Comparison of ENCODE assay signal across 17 mouse cellular contexts in genomic region chr5:148384501-148385055, GRCm38 (mm10). TPM values are rescaled to one million over a fixed set of nuclear protein-coding genes. Genes with fewer than 3 reads are reported as not detected.
DNase-seq lines count a peak whose midpoint lies in the region; ATAC-seq and TF ChIP-seq lines count a peak whose summit lies in the region.
"Had no signal": no experiment of that assay in that cellular context is flagged by ENCODE, and none has a peak within 500 bp of the region (broad histone marks: within the 10 kb centered on the region; RNA-seq: fewer than 3 reads in every experiment).

No protein-coding gene starts in this region.

- peaks cover 14% of the 10 kb centered on the region for H3K36me3 ChIP-seq in hindbrain, embryonic 10.5 days
- H3K36me3 ChIP-seq in hindbrain, embryonic 14.5 days (replicated peaks; ENCODE audit: control insufficient read depth, insufficient read depth) = no peaks in the 10 kb centered on the region
- H3K36me3 ChIP-seq in hindbrain, postnatal 0 days (ENCODE audit: insufficient read depth, low read length) = no peaks in the 10 kb centered on the region
- H3K36me3 ChIP-seq: neural tube, embryonic 12.5 days had no signal

- no peak for TF ChIP-seq CTCF in hindbrain, postnatal 0 days (IDR thresholded peaks at IDR 0.05; ENCODE audit: low read depth)

- no peak overlapping the region for H3K9ac ChIP-seq in hindbrain, embryonic 14.5 days
- no peak overlapping the region for H3K9ac ChIP-seq in hindbrain, postnatal 0 days (replicated peaks; ENCODE audit: low read length)
- H3K9ac ChIP-seq: liver, postnatal 0 days; neural tube, embryonic 12.5 days had no signal

- no peaks in the 10 kb centered on the region for H3K27me3 ChIP-seq in hindbrain, embryonic 10.5 days (ENCODE audit: insufficient read depth, poor library complexity, severe bottlenecking)
- H3K27me3 ChIP-seq in hindbrain, embryonic 14.5 days (ENCODE audit: control insufficient read depth, insufficient read depth, low read length) = no peaks in the 10 kb centered on the region
- H3K27me3 ChIP-seq in hindbrain, postnatal 0 days (ENCODE audit: insufficient read depth, low read length) = no peaks in the 10 kb centered on the region
- H3K27me3 ChIP-seq: neural tube, embryonic 12.5 days had no signal

- H3K4me2 ChIP-seq in hindbrain, embryonic 14.5 days (replicated peaks) = no peak overlapping the region
- no peak overlapping the region for H3K4me2 ChIP-seq in hindbrain, postnatal 0 days (ENCODE audit: low read depth, low read length)
- H3K4me2 ChIP-seq: neural tube, embryonic 12.5 days had no signal

- peak overlapping the region; percentile 50 for H3K27ac ChIP-seq in hindbrain, embryonic 10.5 days
- H3K27ac ChIP-seq in hindbrain, embryonic 14.5 days = no peak overlapping the region
- peak overlapping the region; percentile 51; the same call in 1 of the 2 replicates for H3K27ac ChIP-seq in hindbrain, postnatal 0 days
- H3K27ac ChIP-seq: neural tube, embryonic 12.5 days had no signal

- no peak overlapping the region for H3K4me3 ChIP-seq in hindbrain, embryonic 10.5 days
- H3K4me3 ChIP-seq in hindbrain, embryonic 14.5 days (replicated peaks; ENCODE audit: low read length) = no peak overlapping the region
- H3K4me3 ChIP-seq in hindbrain, postnatal 0 days (ENCODE audit: low read length) = no peak overlapping the region
- H3K4me3 ChIP-seq: neural tube, embryonic 12.5 days had no signal

- DNase-seq in cerebellum, postnatal 14 days = peak; percentile 33 to 50
- DNase-seq in cerebellum, adult 11-12 months = no peak
- DNase-seq in hindbrain, embryonic 10.5 days (ENCODE audit: low spot score) = no peak
- DNase-seq in hindbrain, embryonic 14.5 days (ENCODE audit: low spot score) = no peak
- peak; percentile 19 for DNase-seq in kidney, postnatal 14 days
- no peak for DNase-seq in kidney, postnatal 36 days
- DNase-seq in hindbrain, postnatal 0 days (ENCODE audit: low spot score) = no peak
- no peak for DNase-seq in retina, embryonic 14.5 days (ENCODE audit: low spot score)
- DNase-seq: adrenal gland, adult 8-10 months; gastrocnemius, postnatal 25 days; heart, postnatal 36 days; liver; liver, postnatal 0 days; lung, postnatal 36 days; thymus, postnatal 25 days had no signal

- no peak for ATAC-seq in hindbrain, embryonic 14.5 days (ENCODE audit: low FRiP score)
- peak; percentile 33; the same call in 1 of the 2 replicates for ATAC-seq in hindbrain, postnatal 0 days
- ATAC-seq: intestine, postnatal 0 days; liver, postnatal 0 days had no signal

- peaks cover 16% of the 10 kb centered on the region for H3K4me1 ChIP-seq in hindbrain, embryonic 10.5 days (replicated peaks)
- 0 out of 2 replicates have a peak, but pooled peaks cover 3% of the 10 kb centered on the region for H3K4me1 ChIP-seq in hindbrain, embryonic 14.5 days (replicated peaks; ENCODE audit: control insufficient read depth, insufficient read depth, low read length)
- H3K4me1 ChIP-seq in hindbrain, postnatal 0 days (ENCODE audit: insufficient read depth, low read length) = peaks cover 7% of the 10 kb centered on the region; the same call in 1 of the 2 replicates
- H3K4me1 ChIP-seq: neural tube, embryonic 12.5 days had no signal

- 78% methylated on average over 9 of the region's 9 CpGs for WGBS in hindbrain, embryonic 10.5 days
- 70% methylated on average over 9 of the region's 9 CpGs for WGBS in hindbrain, embryonic 14.5 days
- 51% methylated on average over 9 of the region's 9 CpGs for WGBS in hindbrain, postnatal 0 days

- H3K9me3 ChIP-seq in hindbrain, embryonic 10.5 days = 0 out of 2 replicates have a peak, but pooled peaks cover 2% of the 10 kb centered on the region
- H3K9me3 ChIP-seq in hindbrain, embryonic 14.5 days (ENCODE audit: control insufficient read depth, low read length) = no peaks in the 10 kb centered on the region
- H3K9me3 ChIP-seq in hindbrain, postnatal 0 days (ENCODE audit: low read length) = no peaks in the 10 kb centered on the region
- H3K9me3 ChIP-seq: neural tube, embryonic 12.5 days had no signal

RNA-seq across cellular contexts. Expression of gene Slc7a1, which starts 15.1 kb away (rescaled TPM):
- polyA plus RNA-seq in hindbrain, embryonic 10.5 days (2016; fragmentation: Nextera tagmentation; extraction: Ambion mirVana) = 10.8 and 13.6 TPM in 2 replicates
- 58.4 and 59.0 TPM in 2 replicates for polyA plus RNA-seq in hindbrain, embryonic 14.5 days (2014; fragmentation: Nextera tagmentation; extraction: Ambion mirVana)
- 58.5 and 71.1 TPM in 2 replicates for total RNA-seq in hindbrain, postnatal 0 days (2014; rRNA removed)
- 35.3 and 42.3 TPM in 2 replicates for polyA plus RNA-seq in hindbrain, postnatal 0 days (2015; fragmentation: Nextera tagmentation; extraction: Ambion mirVana)

Comparison
In these comparisons a context has a peak if more than half of its experiments do, and no peak if none do; other contexts are left out.
1. DNase-seq: peak in cerebellum, postnatal 14 days (2 of 2) and kidney, postnatal 14 days (single experiment); none in cerebellum, adult 11-12 months (single experiment), hindbrain, embryonic 10.5 days (single experiment), hindbrain, embryonic 14.5 days (single experiment), kidney, postnatal 36 days (0 of 2), hindbrain, postnatal 0 days (single experiment) and retina, embryonic 14.5 days (single experiment).